Mouse (Mus musculus) Patski (cell line): ENCODE measurements around the gene Ccdc47. TPM values are rescaled to one million over a fixed set of nuclear protein-coding genes. Genes with fewer than 3 reads are reported as not detected.

Experiments used
- ATAC-seq: fragments of 100-300 bp; one replicate; pipeline ENCODE4 v1.8.0; 2021
- CTCF ChIA-PET: fragments of 350-600 bp; sonication (Branson Sonifier 250); formaldehyde crosslinking; loops from one replicate; lab custom pipeline; 2022; ENCODE audit warnings: inconsistent platforms; lab: Charles Lee
- POLR2A ChIA-PET: fragments of 350-600 bp; sonication (Branson Sonifier 250); formaldehyde crosslinking; loops from one replicate; lab custom pipeline; 2022; ENCODE audit warnings: antibody characterized with exemption, inconsistent platforms; lab: Charles Lee
- DNase-seq: peaks from one replicate; pipeline ENCODE4 v3.0.0-alpha.2; 2011; ENCODE audit warnings: low read depth, low spot score
- H3K27me3 ChIP-seq: fragments of 371-371 bp; one replicate; pipeline ENCODE4 v1.5.1; 2021
- CTCF ChIP-seq: fragments of 100-300 bp; IDR thresholded peaks from one replicate; pipeline ENCODE4 v1.5.1; 2021
- in situ Hi-C: fragments of 300-500 bp; cut with MboI; formaldehyde crosslinking; loops from 3 replicates; pipeline ENCODE4 v1.11.1; 2018; ENCODE audit warnings: low pct_unique_long_range_greater_than_20kb, mixed read lengths
- polyA plus RNA-seq: library from polyadenylated mRNA; unstranded; gene quantifications from one replicate; pipeline ENCODE4 v1.2.3, GENCODE M21; 2021

Gene Ccdc47
- polyA plus RNA-seq, 1 experiment from 2014 or later = 136 TPM

DNA sequence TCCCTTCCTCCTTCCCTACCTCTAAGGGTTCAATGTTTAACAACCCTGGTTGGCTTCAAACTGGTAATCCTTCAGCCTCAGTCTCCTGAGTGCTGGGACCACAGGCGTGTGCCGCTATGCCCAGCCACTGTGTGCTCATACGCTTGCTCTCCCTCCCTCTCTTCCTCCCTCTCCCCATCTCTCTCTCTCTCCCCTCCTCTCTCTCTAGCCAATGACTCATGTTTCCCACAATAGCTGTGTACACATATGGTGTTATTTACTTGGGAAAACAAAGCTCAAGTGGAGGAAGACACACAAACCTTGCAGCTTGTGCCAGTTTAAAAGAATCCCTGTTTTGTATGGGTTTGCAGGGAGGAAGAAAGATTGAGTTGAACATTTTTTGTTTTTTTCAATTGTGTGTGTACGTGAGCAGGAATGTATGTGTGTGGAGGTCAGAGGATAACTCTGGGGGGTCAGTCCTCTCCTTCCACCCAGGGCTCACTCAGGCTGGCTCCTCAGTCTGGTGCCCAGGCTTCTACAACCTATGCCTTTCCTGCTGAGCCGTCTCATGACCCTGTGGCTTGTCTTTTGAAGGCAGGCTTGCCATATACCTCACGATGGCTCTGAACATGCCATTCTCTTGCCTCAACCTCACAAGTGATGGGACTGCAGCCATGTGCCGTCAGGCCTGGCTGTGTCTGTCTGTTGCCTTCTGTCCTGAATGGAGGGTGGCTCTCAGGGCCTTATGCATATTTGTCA lies 36.3 kb downstream of the Ccdc47 start:
- in situ Hi-C loops = no loop called here
- ChIA-PET CTCF (no interaction called here), POLR2A (no interaction called here)
- no peak for TF ChIP-seq CTCF
- DNase-seq (no peak), ATAC-seq (no peak)
- H3K27me3 ChIP-seq = no peaks in the 10 kb centered on the region

- H3K27me3 ChIP-seq = no peaks in the 10 kb centered on the region
- POLR2A ChIA-PET = no interaction called here
- TF ChIP-seq CTCF = no peak
- DNase-seq (no peak), ATAC-seq (no peak)
- CTCF ChIA-PET = interaction anchor here (1.0 to 1.6 kb wide), 3 partner anchors 8 to 74 kb away, joined by 3 to 4 read pairs (median 3); no protein-coding TSS in a partner anchor
- in situ Hi-C loops = no loop called here
Observed at GRCm38 (mm10) chr11:106178036-106178782, 37.9 kb downstream of the Ccdc47 start.

DNA sequence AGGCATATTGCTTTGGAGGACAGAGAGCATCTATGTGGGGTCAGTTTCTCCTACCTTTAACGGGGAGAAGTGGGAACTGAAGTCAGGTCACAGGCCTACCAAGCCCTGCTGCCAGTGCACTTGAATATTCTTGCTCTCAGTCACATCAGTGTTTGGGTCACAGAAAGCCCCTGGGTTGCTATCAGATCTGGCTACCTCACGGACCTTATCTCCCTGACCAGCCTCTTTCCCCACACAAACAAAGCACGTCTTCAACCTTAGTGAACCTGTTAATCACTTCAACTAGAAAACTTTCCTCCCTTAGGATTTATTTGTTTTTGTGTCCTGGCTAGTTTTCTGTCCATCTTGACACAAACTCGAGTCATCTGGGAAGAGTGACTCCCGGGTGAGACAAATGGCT lies 39.8 kb downstream of the Ccdc47 start:
- no peak for ATAC-seq
- in situ Hi-C loops = no loop called here
- DNase-seq = no peak
- POLR2A ChIA-PET = interaction anchor here (1.0 kb wide), 1 partner anchor 16 kb away, joined by 3 read pairs; no protein-coding TSS in a partner anchor
- no peak for TF ChIP-seq CTCF
- no peaks in the 10 kb centered on the region for H3K27me3 ChIP-seq
- CTCF ChIA-PET = interaction anchor here (1.4 kb wide), 1 partner anchor 16 kb away, joined by 4 read pairs; the partner anchor contains the start of genes Gm10840 and Limd2

- ChIA-PET POLR2A (no interaction called here), CTCF (interaction anchor here (1.4 kb wide), 1 partner anchor 14 kb away, joined by 4 read pairs; the partner anchor contains the start of genes Gm10840 and Limd2)
- H3K27me3 ChIP-seq = no peaks in the 10 kb centered on the region
- in situ Hi-C loops = no loop called here
- no peak for DNase-seq
- TF ChIP-seq CTCF = no peak
- ATAC-seq = no peak
Observed at GRCm38 (mm10) chr11:106175081-106175480, 41.1 kb downstream of the Ccdc47 start.

GRCm38 (mm10) chr11:106174372-106174771 lies 41.8 kb downstream of the Ccdc47 start:
- ATAC-seq = no peak
- POLR2A ChIA-PET = no interaction called here

DNA sequence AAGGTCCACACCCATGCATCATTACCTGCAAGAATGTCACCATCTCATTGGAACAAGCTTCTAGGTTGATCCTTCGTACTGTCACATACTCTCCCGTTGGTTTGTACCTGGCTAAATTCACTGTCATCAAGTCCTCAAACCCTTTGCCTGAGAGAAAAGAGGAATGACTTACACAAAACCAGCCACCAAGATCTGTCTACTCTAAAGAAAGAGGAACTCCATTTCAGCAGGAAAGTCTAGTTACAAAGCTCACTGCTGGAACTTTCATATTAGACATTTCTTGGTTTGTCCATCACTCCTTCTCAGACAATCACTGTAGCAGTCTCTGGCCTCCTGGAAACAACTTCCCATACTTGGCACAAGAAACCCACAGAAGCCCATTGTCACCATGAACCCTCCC lies 42.9 kb downstream of the Ccdc47 start:
- TF ChIP-seq CTCF = no peak
- no peaks in the 10 kb centered on the region for H3K27me3 ChIP-seq
- ATAC-seq (no peak), DNase-seq (no peak)
- CTCF ChIA-PET = interaction anchor here (1.2 kb wide), 1 partner anchor 16 kb away, joined by 3 read pairs; no protein-coding TSS in a partner anchor
- POLR2A ChIA-PET = no interaction called here
- in situ Hi-C loops = no loop called here

More at GRCm38 (mm10) chr11:106174372-106174771, 41.8 kb downstream of the Ccdc47 start:
- TF ChIP-seq CTCF = no peak
- CTCF ChIA-PET = no interaction called here
- H3K27me3 ChIP-seq = no peaks in the 10 kb centered on the region
- in situ Hi-C loops = no loop called here
- no peak for DNase-seq

GRCm38 (mm10) chr11:106170807-106171206 lies 45.3 kb downstream of the Ccdc47 start:
- TF ChIP-seq CTCF = no peak
- ATAC-seq = no peak
- in situ Hi-C loops = no loop called here
- no peak for DNase-seq
- ChIA-PET CTCF (interaction anchor here (1.3 kb wide), 1 partner anchor 10 kb away, joined by 6 read pairs; the partner anchor contains the start of genes Gm10840 and Limd2), POLR2A (interaction anchor here (0.9 kb wide), 1 partner anchor 15 kb away, joined by 3 read pairs; no protein-coding TSS in a partner anchor)
- no peaks in the 10 kb centered on the region for H3K27me3 ChIP-seq

DNA sequence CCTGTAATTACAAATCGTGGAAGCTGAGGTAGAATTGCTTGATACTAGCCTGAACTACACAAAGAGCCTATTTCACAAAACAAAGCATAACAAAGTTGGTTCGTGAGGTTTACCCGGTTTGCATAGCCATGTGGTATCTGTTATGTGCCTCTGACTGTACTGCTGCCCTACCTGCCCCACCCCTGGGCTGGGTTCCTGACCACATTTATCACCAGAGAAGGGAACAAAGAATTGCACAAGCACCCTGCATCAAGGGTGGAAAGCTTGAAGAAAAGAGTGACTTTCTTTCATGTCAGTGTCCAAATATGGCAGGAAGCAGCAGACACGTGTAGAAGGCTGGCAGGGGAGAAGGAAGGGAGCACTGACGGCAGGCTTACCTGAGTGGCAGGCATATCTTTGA lies 48.7 kb downstream of the Ccdc47 start:
- ChIA-PET POLR2A (no interaction called here), CTCF (no interaction called here)
- in situ Hi-C loops = no loop called here
- H3K27me3 ChIP-seq = no peaks in the 10 kb centered on the region
- no peak for DNase-seq
- no peak for TF ChIP-seq CTCF
- ATAC-seq = no peak

DNA sequence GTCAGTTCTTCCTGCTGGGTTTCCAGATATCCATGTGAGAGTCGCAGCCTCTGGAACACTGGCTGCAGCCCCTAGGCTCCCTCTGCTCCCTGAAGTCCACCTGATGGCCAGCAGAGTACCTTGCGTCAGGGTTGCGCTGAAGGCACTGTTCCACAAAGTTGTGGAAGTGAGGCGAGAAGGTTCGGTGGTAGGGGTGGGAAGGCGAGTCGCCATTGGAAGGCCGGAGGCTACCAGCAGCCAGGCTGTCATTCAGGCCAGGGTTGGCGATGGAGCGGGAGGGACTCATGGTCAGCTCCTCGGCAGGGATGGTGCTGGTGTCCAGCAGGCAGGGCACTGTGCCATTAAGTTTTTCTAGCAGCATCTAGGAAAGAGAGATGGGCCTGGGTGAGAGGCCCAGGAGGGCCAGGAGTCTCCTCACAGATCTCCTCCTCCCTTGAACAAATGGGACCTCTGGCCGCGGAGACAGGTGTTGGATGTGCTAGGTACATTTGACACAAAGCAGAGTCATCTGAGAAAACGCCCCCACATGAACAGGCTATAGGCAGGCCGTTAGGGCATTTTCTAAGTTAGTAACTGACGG lies 51.5 kb downstream of the Ccdc47 start:
- ChIA-PET POLR2A (no interaction called here), CTCF (no interaction called here)
- no peaks in the 10 kb centered on the region for H3K27me3 ChIP-seq
- ATAC-seq (no peak), DNase-seq (no peak)
- TF ChIP-seq CTCF = no peak
- in situ Hi-C loops = no loop called here

- DNase-seq (no peak), ATAC-seq (no peak)
- CTCF ChIA-PET = interaction anchor here (0.9 kb wide), 1 partner anchor 9 kb away, joined by 3 read pairs; no protein-coding TSS in a partner anchor
- in situ Hi-C loops = no loop called here
- POLR2A ChIA-PET = no interaction called here
- H3K27me3 ChIP-seq = no peaks in the 10 kb centered on the region
- no peak for TF ChIP-seq CTCF
Observed at GRCm38 (mm10) chr11:106163546-106163945, 52.6 kb downstream of the Ccdc47 start.
